Mouse (Mus musculus) Patski (cell line): ENCODE measurements around the gene Sohlh1. TPM values are rescaled to one million over a fixed set of nuclear protein-coding genes. Genes with fewer than 3 reads are reported as not detected.

Source experiments
- ATAC-seq: fragments of 100-300 bp; one replicate; pipeline ENCODE4 v1.8.0; 2021
- CTCF ChIA-PET: fragments of 350-600 bp; sonication (Branson Sonifier 250); formaldehyde crosslinking; loops from one replicate; lab custom pipeline; 2022; ENCODE audit warnings: inconsistent platforms; lab: Charles Lee
- POLR2A ChIA-PET: fragments of 350-600 bp; sonication (Branson Sonifier 250); formaldehyde crosslinking; loops from one replicate; lab custom pipeline; 2022; ENCODE audit warnings: antibody characterized with exemption, inconsistent platforms; lab: Charles Lee
- DNase-seq: peaks from one replicate; pipeline ENCODE4 v3.0.0-alpha.2; 2011; ENCODE audit warnings: low read depth, low spot score
- H3K27me3 ChIP-seq: fragments of 371-371 bp; one replicate; pipeline ENCODE4 v1.5.1; 2021
- CTCF ChIP-seq: fragments of 100-300 bp; IDR thresholded peaks from one replicate; pipeline ENCODE4 v1.5.1; 2021
- in situ Hi-C: fragments of 300-500 bp; cut with MboI; formaldehyde crosslinking; loops from 3 replicates; pipeline ENCODE4 v1.11.1; 2018; ENCODE audit warnings: low pct_unique_long_range_greater_than_20kb, mixed read lengths
- polyA plus RNA-seq: library from polyadenylated mRNA; unstranded; gene quantifications from one replicate; pipeline ENCODE4 v1.2.3, GENCODE M21; 2021

Sohlh1 gene
- polyA plus RNA-seq, 1 experiment from 2014 or later, result not detected

DNA sequence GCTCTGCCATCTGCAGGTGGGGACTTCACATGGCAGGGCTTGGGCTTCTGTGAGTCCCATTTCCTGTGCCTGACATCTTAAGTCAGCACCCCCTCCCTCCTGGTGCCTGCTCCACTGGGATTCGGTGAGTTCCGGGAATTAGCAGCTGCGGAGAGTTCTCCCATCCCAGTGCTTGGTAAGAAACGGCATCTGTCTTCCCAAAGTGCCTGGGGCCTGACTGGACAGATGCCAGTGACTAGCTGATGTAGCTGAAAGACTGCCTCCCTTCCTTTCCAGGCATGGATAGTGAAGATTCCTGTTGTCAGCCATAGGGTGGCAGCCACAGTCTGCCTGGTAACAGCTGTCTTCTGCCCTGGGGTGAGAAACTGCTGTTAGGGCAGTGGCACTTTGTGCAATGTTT lies 18.4 kb upstream of the Sohlh1 start:
- POLR2A ChIA-PET, result no interaction called here
- in situ Hi-C loops, result no loop called here
- peaks cover 16% of the 10 kb centered on the region for H3K27me3 ChIP-seq
- DNase-seq, result no peak
- no peak for TF ChIP-seq CTCF
- ATAC-seq, result no peak
- CTCF ChIA-PET, result no interaction called here

DNA sequence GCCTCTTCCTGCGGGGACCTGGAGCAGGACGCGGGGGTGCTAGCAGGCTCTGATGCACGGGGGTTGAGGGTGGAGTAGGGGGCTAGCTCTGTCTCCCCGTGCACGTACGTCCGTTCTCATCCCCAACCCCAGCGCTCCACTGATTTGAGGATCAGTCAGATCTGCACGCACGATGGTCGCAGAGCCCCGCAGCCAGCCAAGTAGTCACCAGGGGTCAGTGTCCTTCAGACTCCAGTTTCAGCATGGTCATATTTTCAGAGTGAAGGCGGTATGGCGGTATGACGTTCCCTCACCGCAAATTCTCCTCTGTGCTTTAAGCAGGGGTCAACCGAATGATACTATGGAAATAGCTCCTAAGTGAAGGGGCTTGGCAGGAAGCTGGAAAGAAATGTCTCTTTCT lies 17.2 kb upstream of the Sohlh1 start:
- ChIA-PET CTCF (no interaction called here), POLR2A (no interaction called here)
- no peak for ATAC-seq
- in situ Hi-C loops, result no loop called here
- no peak for TF ChIP-seq CTCF
- no peak for DNase-seq
- H3K27me3 ChIP-seq, result peaks cover 16% of the 10 kb centered on the region

DNA sequence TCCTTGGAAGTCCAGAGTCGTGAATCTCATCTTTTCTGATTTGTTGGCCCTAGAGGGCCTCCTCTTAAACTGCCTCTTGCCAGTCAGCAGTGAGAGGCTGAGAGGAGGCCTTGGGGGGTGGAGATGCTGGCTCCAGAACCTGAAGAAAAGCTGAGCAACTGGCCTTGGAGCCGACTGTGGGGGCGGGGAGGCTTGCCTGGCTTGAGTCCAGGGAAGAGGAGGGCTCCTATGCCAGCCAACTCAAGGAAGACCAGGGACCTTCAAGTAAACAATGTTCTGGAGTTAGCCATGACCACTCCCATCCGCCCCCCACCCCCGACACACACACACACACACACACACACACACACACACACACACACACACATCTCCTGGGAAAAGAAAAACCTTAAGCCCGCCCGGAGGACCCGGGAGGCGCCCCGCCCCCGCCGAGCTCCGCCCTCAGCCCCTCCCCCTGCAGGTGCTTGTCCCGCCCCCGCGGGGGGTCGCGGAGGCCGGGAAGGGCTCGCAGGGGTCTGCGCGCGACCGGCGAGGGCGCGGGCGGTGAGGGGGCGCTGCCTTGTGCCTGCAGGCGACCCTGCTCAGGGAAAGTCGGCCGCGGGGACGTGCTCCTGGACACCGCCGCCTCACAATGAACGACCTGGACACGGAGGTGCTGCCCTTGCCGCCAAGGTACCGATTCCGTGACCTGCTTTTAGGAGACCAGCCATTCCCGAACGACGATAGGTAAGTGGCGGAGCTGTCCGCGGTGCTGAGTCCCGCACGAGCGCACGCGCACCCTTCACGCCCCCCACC lies 16.5 kb upstream of the Sohlh1 start, which contains the start of gene Kcnt1:
TSS of gene Kcnt1 (plus strand) at position 398 of the 795 bp plus-strand sequence.
- ATAC-seq (no peak), DNase-seq (no peak)
- in situ Hi-C loops, result no loop called here
- no peak for TF ChIP-seq CTCF
- H3K27me3 ChIP-seq, result peaks cover 18% of the 10 kb centered on the region
- POLR2A ChIA-PET, result no interaction called here
- CTCF ChIA-PET, result no interaction called here

DNA sequence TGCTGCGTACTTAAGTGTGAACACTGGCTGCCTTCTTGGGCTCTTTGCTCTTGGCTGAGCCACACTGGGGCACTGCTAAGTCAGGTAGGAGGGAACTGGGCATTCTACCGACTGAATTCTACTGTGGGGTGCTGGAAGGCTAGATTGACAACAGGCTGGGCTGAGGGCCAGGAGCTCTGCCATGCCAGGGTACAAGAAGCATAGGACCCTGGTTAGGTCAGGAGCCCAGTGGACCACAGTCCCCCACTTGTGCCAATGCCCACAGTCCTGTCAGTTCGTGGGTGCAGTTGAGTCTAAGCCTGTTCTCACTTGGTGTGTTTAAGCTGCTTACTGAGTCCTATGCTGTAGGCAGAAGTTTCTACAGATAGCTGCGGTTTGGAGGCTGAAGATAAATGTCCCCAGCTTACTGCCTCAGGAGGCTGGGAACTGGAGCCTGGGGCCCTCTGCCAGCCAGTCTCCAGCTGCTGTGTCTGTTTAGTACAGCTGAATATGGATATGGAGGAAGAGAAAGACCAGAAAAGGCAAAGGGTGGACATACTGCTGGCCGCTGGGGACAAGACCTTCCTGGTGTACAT lies 15.7 kb upstream of the Sohlh1 start:
- H3K27me3 ChIP-seq, result peaks cover 19% of the 10 kb centered on the region
- POLR2A ChIA-PET, result no interaction called here
- in situ Hi-C loops, result no loop called here
- no peak for TF ChIP-seq CTCF
- DNase-seq (no peak), ATAC-seq (no peak)
- CTCF ChIA-PET, result no interaction called here

DNA sequence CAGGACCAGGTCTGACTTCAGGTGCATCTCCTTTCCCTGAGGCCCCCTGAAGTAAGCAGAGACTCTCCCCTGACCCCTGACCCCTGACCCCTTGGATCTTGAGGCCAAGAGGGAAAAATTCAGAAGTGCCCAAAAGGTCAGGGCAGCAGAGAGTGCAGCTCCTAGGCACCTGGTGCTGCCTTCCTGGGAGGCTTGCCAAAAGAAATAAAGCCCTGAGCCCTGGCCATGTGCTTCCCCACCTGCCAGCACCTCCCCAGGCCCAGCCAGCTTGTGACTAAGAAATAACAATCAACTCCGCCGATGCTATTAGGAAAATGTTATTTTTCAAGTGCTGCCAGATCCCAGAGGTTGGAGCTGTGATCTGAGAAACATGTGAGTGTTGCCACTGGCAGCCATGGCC lies 15.0 kb upstream of the Sohlh1 start:
- in situ Hi-C loops, result no loop called here
- ATAC-seq, result no peak
- H3K27me3 ChIP-seq, result peaks cover 19% of the 10 kb centered on the region
- CTCF ChIA-PET, result no interaction called here
- POLR2A ChIA-PET, result no interaction called here
- no peak for DNase-seq
- no peak for TF ChIP-seq CTCF

DNA sequence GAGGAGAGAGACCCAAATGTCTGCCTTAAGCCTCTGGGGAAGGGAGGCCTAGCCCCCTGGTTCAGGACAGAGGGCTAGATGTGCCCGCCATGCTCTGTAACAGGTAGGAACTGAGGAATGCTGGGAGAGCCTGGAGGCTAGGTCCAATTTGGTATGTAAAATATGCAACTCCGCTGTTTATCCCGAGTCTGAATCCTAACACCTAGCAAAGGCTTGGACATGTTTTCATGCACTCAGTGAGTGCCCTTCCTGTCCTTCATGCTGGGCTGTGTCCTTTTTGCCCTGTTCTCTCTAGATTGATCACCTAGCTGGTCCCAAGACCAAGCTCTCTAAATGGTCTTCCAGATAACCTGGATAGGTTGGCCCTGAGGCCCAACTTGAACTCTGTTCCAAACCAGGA lies 12.8 kb upstream of the Sohlh1 start:
- peaks cover 21% of the 10 kb centered on the region for H3K27me3 ChIP-seq
- ChIA-PET CTCF (no interaction called here), POLR2A (interaction anchor here (0.6 kb wide), 1 partner anchor 23 kb away, joined by 3 read pairs; no protein-coding TSS in a partner anchor)
- ATAC-seq, result no peak
- TF ChIP-seq CTCF, result no peak
- no peak for DNase-seq
- in situ Hi-C loops, result no loop called here

DNA sequence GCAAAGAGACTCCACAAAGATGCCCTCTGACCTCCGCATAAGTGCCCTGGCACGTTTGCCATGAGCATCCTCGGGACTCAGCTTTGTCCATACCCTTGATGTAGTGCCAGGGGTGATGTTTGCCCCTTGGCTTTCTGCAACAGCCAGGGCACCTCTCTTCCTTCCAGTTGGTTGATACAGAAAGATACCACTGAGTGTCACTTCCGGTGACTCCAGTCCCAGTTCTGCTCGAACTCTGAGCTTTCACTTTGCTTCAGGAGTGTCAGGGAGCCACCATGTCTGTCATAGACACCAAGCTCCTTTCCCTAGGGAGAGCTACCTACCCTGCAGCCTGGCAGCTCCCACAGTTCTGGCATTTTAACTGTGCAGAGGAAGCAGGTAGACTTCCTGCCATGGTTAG lies 7.0 kb upstream of the Sohlh1 start:
- DNase-seq, result no peak
- ChIA-PET CTCF (no interaction called here), POLR2A (interaction anchor here (0.6 kb wide), 1 partner anchor 1192 kb away, joined by 3 read pairs; no protein-coding TSS in a partner anchor)
- in situ Hi-C loops, result no loop called here
- no peak for TF ChIP-seq CTCF
- ATAC-seq, result no peak
- peaks cover 8% of the 10 kb centered on the region for H3K27me3 ChIP-seq

DNA sequence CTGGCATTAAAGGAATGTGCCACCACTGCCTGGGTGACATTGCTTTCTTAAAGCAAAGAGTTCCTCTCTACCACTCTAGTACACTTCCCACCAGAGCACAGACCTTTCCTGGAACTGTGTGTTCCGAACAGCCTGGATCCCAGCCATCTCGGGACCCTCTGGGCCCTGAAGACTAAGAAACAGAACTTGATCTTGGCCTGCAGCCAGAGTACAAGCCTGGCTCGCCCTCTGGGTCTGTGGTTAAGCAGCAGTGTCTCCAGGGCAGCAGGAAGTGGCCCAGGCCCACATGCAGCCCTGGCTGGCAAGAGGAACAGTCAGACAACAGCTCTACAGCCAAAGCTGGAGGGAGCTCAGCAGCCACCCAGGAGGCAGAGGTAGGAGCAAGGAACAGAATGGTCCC lies 5.6 kb upstream of the Sohlh1 start:
- DNase-seq (no peak), ATAC-seq (no peak)
- ChIA-PET CTCF (no interaction called here), POLR2A (no interaction called here)
- peaks cover 5% of the 10 kb centered on the region for H3K27me3 ChIP-seq
- no peak for TF ChIP-seq CTCF
- in situ Hi-C loops, result no loop called here

DNA sequence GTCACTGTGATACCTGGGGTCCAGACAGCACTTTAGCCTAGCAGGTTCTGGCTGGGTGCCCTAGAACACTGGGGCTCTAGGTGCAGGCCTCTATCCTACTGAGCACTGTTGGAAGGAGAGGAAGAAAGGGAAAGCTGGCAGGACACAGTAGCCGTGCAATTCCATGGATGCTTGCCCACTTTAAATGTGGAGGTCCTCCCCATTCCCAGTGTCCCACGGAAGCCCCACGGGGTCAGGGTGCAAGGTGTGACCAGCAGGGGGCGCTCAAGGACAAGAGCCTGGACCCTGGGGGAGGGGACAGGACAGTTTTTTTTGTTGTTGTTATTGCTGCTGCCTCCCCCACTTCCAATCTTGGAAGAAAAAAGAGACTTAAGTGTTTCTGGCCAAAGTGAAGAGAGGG lies 3.3 kb upstream of the Sohlh1 start:
- in situ Hi-C loops, result no loop called here
- no peak for ATAC-seq
- POLR2A ChIA-PET, result no interaction called here
- no peaks in the 10 kb centered on the region for H3K27me3 ChIP-seq
- CTCF ChIA-PET, result no interaction called here
- no peak for TF ChIP-seq CTCF
- no peak for DNase-seq

DNA sequence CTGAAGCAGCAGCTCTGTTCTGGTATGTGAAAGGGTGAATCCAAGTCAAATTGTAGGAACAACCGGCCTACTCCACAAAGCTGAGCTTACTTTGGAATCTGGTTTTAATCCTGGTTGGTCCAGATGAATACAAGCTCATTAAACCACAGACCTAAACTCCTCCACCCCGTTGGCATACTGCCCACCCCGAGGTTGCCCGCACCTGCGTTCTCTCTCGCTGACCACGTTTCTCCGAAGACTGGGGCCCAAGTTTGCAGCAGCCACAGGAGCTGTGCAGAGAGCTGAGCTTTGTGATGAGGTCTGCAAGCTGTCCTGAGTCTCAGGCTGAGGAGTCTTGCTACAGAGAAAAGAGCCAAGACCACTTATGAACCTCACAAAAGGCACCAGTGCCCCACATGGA lies 532 bp downstream of the Sohlh1 start:
- DNase-seq (no peak), ATAC-seq (no peak)
- ChIA-PET CTCF (no interaction called here), POLR2A (no interaction called here)
- TF ChIP-seq CTCF, result no peak
- in situ Hi-C loops, result loop anchor here (25.0 kb wide), 1 partner anchor 166 kb away; the partner anchor contains the start of gene Ubac1
- no peaks in the 10 kb centered on the region for H3K27me3 ChIP-seq

DNA sequence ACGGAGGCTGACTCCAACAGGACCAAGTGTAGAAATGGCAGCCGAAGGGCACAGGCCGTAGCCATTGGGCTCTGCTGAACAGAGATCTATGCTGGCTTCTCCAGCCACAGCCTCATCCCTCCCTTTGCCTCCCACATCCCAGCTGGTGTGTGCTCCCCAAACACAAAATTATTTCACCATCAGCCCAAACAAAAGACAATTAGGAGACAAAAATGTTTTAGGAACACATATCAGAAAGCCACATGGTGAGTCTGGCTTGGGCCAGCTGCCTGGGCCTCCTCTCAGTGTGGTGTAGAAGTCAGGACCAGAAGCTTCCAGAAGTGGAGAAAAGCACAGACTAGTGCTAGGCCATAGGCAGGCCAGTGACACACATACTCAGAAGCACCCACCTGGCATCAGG lies 3.0 kb downstream of the Sohlh1 start:
- no peak for TF ChIP-seq CTCF
- POLR2A ChIA-PET, result interaction anchor here (0.6 kb wide), 1 partner anchor 177 kb away, joined by 3 read pairs; no protein-coding TSS in a partner anchor
- H3K27me3 ChIP-seq, result no peaks in the 10 kb centered on the region
- in situ Hi-C loops, result loop anchor here (25.0 kb wide), 1 partner anchor 168 kb away; the partner anchor contains the start of gene Ubac1
- CTCF ChIA-PET, result interaction anchor here (1.0 kb wide), 1 partner anchor 27 kb away, joined by 3 read pairs; no protein-coding TSS in a partner anchor
- ATAC-seq (no peak), DNase-seq (no peak)
